Mouse (Mus musculus) cerebellum, adult 9-10 months (tissue): ENCODE measurements at regions not wholly inside any gene's neighbourhood (a gene's known extent, or its start where the extent isn't known, plus 50 kb on each side); places are given as distances from the start of the nearest gene placed in this dataset.

Source experiments
- DNase-seq: peaks from one replicate; pipeline ENCODE4 v3.0.0; 2022

GRCm38 (mm10) chr5:141138771-141139360, 102.4 kb upstream of the Sdk1 start:
- DNase-seq: no peak

- no peak for DNase-seq
Observed at GRCm38 (mm10) chr5:141139361-141139912, 101.9 kb upstream of the Sdk1 start.

DNA sequence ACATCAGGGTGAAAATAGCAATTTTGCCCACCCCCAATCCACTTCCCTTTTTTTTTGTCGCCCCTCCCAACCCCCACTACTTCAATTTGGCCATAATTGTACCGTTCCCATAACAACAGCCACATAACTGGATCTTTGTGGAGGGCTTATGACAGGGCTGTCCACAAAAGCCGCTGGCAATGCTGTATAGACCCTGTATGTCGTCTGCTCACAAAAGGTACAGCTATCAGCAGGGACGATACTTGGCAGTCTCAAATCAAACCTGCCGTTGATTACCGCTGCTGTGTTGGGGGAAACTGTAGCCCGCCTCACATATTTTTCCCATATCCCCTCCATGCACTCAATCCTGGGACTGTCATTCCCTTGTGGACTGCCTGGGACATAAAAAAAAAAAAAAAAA, 80.9 kb upstream of the Sdk1 start:
- no peak for DNase-seq

DNA sequence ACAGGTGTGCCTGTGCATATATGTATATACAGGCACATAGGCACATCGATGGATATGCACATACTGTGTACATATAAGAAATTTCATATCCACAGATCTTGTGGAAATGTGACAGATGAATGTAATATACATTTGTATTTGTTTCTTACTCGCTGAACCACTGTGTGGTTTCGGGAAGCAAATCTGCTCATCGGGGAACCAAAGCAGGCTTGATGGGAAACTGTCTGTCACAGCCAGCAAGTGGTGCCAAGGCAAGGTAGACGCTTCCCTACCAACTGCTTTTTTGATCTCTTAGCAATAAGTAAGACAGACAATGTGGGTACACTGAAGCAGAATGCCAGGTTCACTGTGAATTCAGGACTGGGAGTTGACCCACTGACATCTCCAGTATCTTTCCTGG, 80.3 kb upstream of the Sdk1 start:
- DNase-seq: no peak

GRCm38 (mm10) chr5:141182442-141182841, 58.8 kb upstream of the Sdk1 start:
- DNase-seq: no peak

GRCm38 (mm10) chr5:141189033-141189432, 52.3 kb upstream of the Sdk1 start:
- no peak for DNase-seq
